Mouse (Mus musculus) heart, embryonic 10.5 days (tissue): ENCODE results near the gene Coq8a. TPM values are rescaled to one million over a fixed set of nuclear protein-coding genes. Genes with fewer than 3 reads are reported as not detected.

ENCODE experiments used
- DNase-seq: peaks from one replicate; pipeline ENCODE4 v3.0.0-alpha.2; 2017; ENCODE audit warnings: low spot score
- H3K27ac ChIP-seq: fragments of 300-500 bp; sonication (generic); 2 replicates; pipeline ENCODE4 v1.5.1; 2016; ENCODE audit warnings: mild to moderate bottlenecking
- H3K27me3 ChIP-seq: fragments of 300-500 bp; sonication (generic); 2 replicates; pipeline ENCODE4 v1.6.1; 2016; ENCODE audit warnings: mild to moderate bottlenecking; ENCODE audit not compliant: poor library complexity, insufficient read depth, severe bottlenecking
- H3K36me3 ChIP-seq: fragments of 300-500 bp; sonication (generic); 2 replicates; pipeline ENCODE4 v1.6.1; 2016; ENCODE audit warnings: mild to moderate bottlenecking, moderate library complexity
- H3K4me1 ChIP-seq: fragments of 300-500 bp; sonication (generic); 2 replicates; pipeline ENCODE4 v1.6.1; 2016; ENCODE audit warnings: mild to moderate bottlenecking
- H3K4me3 ChIP-seq: fragments of 300-500 bp; sonication (generic); 2 replicates; pipeline ENCODE4 v1.5.1; 2016; ENCODE audit warnings: mild to moderate bottlenecking, moderate library complexity
- H3K9me3 ChIP-seq: fragments of 300-500 bp; sonication (generic); 2 replicates; pipeline ENCODE4 v1.6.1; 2016; ENCODE audit warnings: mild to moderate bottlenecking, moderate library complexity
- WGBS: fragments of 180-500 bp; shearing (Covaris S2); methylation state at CpG from one replicate; pipeline ENCODE4 v1.1.7; 2016; 5-methylcytosine and 5-hydroxymethylcytosine counted together
- polyA plus RNA-seq: library from polyadenylated mRNA; unstranded; fragments of >200 nt; fragmentation: Nextera tagmentation; extraction: Ambion mirVana; gene quantifications from 2 replicates; pipeline ENCODE4 v1.2.1, GENCODE M21; 2016

Coq8a gene
- polyA plus RNA-seq, 1 experiment from 2014 or later: 4.0 TPM

DNA sequence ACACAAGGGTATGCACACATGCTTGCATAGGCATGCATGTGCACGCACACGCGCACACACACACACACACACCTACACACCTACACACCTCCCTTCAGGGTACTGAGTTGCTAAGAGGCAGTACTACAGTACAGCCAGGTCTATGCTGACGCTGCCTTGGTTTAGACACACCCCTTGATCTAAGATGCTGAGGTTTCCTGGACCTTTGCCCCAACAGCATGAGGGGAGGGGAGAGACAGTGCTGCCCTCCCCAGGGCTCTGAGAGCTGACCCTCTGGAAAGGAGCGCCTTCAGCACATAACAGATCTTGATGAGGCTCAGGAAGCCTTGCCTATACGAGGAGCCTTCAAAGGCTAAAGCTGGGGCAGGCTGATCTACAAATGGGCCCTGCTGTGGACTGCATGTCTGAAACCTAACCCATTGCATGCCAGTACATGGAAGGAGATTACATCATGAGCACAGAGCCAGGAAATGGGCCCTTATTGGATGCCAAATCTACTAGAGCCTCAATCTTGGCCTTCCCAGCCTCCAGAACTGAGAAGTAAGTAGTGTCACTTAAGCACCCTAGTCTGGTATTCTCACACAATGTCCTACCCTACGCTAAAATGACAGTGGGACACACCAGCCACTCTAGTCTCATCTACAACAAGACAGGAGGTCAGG lies 18.0 kb downstream of the Coq8a start:
- Histone ChIP-seq H3K4me1 (peaks cover 30% of the 10 kb centered on the region), H3K27ac (no peak overlapping the region)
- WGBS: 84% methylated on average over 7 of the region's 7 CpGs

DNA sequence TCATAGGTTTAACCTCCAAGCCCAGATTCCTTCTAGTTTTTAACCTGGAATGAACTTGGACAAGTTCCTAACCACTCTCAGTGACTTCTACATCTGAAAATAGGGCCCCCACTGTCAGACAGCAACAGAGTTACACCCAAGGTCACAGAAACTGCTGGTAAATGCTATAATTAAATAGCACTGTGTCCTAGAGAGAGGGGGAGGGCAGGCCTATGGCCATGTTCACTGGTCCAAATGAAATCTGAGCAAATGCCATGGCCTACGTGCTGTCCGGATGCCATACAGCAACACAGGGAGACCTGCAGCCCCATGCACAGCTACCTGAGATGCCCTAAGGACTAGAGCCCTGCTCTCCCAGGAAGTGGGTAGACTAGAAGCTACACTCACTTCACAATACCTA lies 19.6 kb downstream of the Coq8a start:
- H3K27ac ChIP-seq: peak overlapping the region; percentile 47; the same call in 1 of the 2 replicates
- H3K4me1 ChIP-seq: peaks cover 14% of the 10 kb centered on the region
- no peak overlapping the region for H3K4me3 ChIP-seq
- 0 out of 2 replicates have a peak, but pooled peaks cover 6% of the 10 kb centered on the region for H3K27me3 ChIP-seq
- WGBS: 80% methylated on average over 2 of the region's 2 CpGs
- no peak for DNase-seq
- H3K9me3 ChIP-seq: no peaks in the 10 kb centered on the region
- no peaks in the 10 kb centered on the region for H3K36me3 ChIP-seq

More for the DNA sequence above, 18.0 kb downstream of the Coq8a start:
- Histone ChIP-seq H3K27me3 (0 out of 2 replicates have a peak, but pooled peaks cover 6% of the 10 kb centered on the region), H3K36me3 (no peaks in the 10 kb centered on the region), H3K4me3 (no peak overlapping the region), H3K9me3 (no peaks in the 10 kb centered on the region)
- DNase-seq: no peak

DNA sequence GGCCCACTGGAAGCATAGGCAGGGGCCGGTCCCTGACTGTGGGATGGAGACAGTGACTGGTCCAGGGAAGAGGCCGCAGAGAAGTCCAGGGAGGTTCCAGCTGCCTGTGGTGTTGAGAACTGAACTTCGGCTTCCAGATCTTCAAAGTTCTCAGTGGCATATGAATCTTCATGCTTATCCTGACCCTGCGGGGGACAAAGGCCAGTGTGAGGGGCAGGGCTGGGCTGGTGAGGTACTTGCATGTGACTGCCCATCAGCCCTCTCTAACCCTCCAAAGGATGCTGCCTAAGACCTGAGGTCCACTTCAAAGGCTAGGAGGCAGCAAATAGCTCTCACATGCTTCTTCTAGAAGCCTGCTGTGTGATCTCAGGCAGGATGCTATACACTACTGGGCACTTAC lies 20.3 kb downstream of the Coq8a start:
- peaks cover 10% of the 10 kb centered on the region; the same call in 1 of the 2 replicates for H3K4me1 ChIP-seq
- DNase-seq: no peak
- H3K27ac ChIP-seq: no peak overlapping the region
- no peaks in the 10 kb centered on the region for H3K9me3 ChIP-seq
- peaks cover 6% of the 10 kb centered on the region; the same call in 1 of the 2 replicates for H3K27me3 ChIP-seq
- H3K4me3 ChIP-seq: no peak overlapping the region
- WGBS: 88% methylated on average over 4 of the region's 4 CpGs
- no peaks in the 10 kb centered on the region for H3K36me3 ChIP-seq

DNA sequence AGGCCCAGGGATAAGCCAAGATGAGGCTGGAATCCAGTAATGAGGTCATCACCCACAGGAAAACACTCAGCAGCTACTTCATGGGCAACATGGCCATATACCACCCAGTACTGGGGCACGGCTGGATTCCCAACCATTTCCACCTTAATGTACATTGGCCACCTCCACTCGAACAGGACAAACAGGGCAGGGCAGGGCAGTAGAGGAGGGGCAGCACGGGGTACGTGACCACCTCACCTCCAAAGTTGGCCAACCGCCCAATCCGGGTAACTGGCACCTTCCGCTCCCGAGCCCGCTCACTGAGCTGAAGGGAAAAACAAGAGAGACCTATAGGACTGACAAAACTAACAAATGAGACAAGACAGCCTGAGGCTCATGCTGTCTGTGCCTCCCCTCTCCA lies 21.1 kb downstream of the Coq8a start:
- Histone ChIP-seq H3K27me3 (peaks cover 6% of the 10 kb centered on the region; the same call in 1 of the 2 replicates), H3K27ac (no peak overlapping the region)
- 88% methylated on average over 9 of the region's 9 CpGs for WGBS

DNA sequence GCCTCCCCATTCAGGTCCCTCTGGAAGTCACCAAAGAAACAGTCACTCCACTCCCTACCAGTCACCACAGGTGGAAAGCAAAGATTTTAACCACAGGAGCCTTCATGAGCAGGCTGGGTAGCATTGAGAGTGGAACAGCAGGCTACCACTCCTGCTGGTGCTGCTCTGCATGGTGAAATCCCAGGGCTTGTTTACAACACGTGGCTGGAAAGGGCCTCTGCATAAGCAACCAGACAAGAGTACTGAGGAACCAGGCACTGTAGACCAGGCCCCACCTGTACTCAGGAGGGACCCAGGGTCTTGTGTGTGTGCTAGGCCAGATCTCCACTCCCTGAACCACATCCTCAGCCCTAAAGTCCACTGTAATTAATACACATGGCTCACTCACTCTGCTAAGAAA lies 22.6 kb downstream of the Coq8a start:
- DNase-seq: no peak
- peaks cover 10% of the 10 kb centered on the region; the same call in 1 of the 2 replicates for H3K4me1 ChIP-seq
- WGBS: 20% methylated on average over 1 of the region's 1 CpGs
- H3K27ac ChIP-seq: no peak overlapping the region
- no peaks in the 10 kb centered on the region for H3K36me3 ChIP-seq
- no peaks in the 10 kb centered on the region for H3K9me3 ChIP-seq
- peaks cover 6% of the 10 kb centered on the region; the same call in 1 of the 2 replicates for H3K27me3 ChIP-seq
- no peak overlapping the region for H3K4me3 ChIP-seq

More for the DNA sequence above, 21.1 kb downstream of the Coq8a start:
- H3K4me1 ChIP-seq: peaks cover 10% of the 10 kb centered on the region; the same call in 1 of the 2 replicates
- no peaks in the 10 kb centered on the region for H3K9me3 ChIP-seq
- H3K36me3 ChIP-seq: no peaks in the 10 kb centered on the region
- DNase-seq: no peak
- no peak overlapping the region for H3K4me3 ChIP-seq

DNA sequence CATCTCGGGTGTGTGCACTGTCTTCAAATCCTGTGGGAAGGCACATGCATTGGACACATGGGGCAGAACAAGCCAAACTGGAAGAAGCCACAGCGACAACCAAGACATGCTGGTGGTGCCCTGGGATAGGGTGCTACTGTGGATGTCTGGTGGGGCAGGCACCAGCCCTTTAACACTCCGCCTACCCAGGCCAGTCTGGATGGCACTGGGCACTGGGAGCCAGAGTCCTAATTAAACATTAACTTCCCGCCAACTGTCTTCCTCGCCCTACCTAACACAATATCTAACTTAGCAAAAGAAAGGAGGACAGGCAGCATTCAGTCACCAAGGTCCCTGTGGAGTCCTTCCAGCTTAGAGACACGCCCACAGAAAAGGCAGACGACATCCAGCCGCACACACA lies 23.8 kb downstream of the Coq8a start:
- 55% methylated on average over 8 of the region's 8 CpGs for WGBS

DNA sequence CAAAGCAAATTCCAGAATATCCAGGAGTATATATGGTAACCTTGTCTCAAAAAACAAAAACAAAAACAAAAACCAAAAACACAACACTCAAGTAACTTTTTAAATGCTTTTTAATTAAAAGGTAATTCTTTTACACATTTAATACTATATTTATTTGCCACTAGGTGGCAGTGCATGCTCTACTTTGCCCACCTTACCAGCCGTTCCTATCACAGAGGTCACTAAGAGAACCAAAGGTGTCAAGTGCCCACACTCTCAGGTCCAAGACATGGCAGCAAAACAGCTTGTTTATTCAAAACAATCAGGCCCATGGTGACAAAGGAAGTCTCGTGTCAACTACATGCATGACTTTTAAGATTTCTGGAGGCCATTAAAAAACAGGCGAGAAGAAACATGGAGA lies 24.2 kb downstream of the Coq8a start:
- WGBS: 32% methylated on average over 3 of the region's 3 CpGs
- H3K4me1 ChIP-seq: peaks cover 6% of the 10 kb centered on the region; the same call in 1 of the 2 replicates
- DNase-seq: no peak

More for the DNA sequence above, 23.8 kb downstream of the Coq8a start:
- Histone ChIP-seq H3K9me3 (no peaks in the 10 kb centered on the region), H3K27ac (no peak overlapping the region), H3K36me3 (no peaks in the 10 kb centered on the region), H3K4me1 (peaks cover 10% of the 10 kb centered on the region; the same call in 1 of the 2 replicates), H3K27me3 (peaks cover 6% of the 10 kb centered on the region; the same call in 1 of the 2 replicates), H3K4me3 (no peak overlapping the region)
- DNase-seq: no peak

DNA sequence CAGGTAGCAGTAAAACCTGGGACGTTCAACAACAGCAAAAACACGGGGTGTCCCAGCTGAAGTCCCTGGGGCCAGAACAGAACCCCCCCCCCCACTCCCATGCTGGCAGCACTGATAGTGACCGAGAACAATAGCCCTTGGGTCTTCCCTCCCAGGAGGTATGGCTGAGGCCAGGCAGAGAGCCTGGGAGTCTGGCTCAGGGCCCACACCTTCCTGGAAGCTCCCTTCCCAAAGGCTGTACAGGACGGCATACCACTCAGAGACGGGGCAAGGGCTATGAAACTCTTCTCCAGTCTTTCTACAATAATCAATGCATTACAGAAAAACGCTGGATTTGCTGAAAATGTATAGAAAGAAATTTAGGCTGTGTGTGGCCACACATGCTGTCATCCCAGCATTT lies 24.7 kb downstream of the Coq8a start:
- Histone ChIP-seq H3K27ac (no peak overlapping the region), H3K36me3 (no peaks in the 10 kb centered on the region), H3K4me3 (no peak overlapping the region), H3K4me1 (0 out of 2 replicates have a peak, but pooled peaks cover 2% of the 10 kb centered on the region), H3K27me3 (peaks cover 6% of the 10 kb centered on the region; the same call in 1 of the 2 replicates), H3K9me3 (no peaks in the 10 kb centered on the region)
- 53% methylated on average over 6 of the region's 6 CpGs for WGBS
- no peak for DNase-seq

More for the DNA sequence above, 24.2 kb downstream of the Coq8a start:
- peaks cover 6% of the 10 kb centered on the region; the same call in 1 of the 2 replicates for H3K27me3 ChIP-seq
- no peak overlapping the region for H3K4me3 ChIP-seq
- H3K36me3 ChIP-seq: no peaks in the 10 kb centered on the region
- no peak overlapping the region for H3K27ac ChIP-seq
- H3K9me3 ChIP-seq: no peaks in the 10 kb centered on the region

DNA sequence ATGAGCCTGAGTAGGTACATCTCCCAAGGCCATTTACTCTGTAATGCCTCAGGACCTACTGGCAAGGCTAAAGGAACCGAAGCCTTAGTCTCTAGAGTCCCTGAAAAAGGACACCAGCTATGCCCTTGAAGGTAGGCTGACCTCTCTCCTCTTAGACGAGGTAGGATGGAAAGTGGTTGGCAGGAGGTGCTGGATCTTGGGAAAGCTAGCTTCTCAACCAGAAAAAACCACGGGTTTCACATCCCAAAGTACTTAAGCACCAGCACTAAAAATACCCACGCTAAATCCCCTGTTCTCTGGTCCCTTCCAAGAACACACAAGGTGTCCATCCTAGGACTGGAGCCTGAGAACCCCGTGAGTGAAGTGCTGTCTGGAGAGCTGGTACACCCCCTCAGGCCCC lies 26.4 kb downstream of the Coq8a start:
- H3K27ac ChIP-seq: no peak overlapping the region
- WGBS: 69% methylated on average over 5 of the region's 5 CpGs
- 0 out of 2 replicates have a peak, but pooled peaks cover 8% of the 10 kb centered on the region for H3K36me3 ChIP-seq
- H3K9me3 ChIP-seq: no peaks in the 10 kb centered on the region
- H3K4me1 ChIP-seq: no peaks in the 10 kb centered on the region
- H3K27me3 ChIP-seq: no peaks in the 10 kb centered on the region; the same call in 1 of the 2 replicates
- H3K4me3 ChIP-seq: no peak overlapping the region
- DNase-seq: no peak

DNA sequence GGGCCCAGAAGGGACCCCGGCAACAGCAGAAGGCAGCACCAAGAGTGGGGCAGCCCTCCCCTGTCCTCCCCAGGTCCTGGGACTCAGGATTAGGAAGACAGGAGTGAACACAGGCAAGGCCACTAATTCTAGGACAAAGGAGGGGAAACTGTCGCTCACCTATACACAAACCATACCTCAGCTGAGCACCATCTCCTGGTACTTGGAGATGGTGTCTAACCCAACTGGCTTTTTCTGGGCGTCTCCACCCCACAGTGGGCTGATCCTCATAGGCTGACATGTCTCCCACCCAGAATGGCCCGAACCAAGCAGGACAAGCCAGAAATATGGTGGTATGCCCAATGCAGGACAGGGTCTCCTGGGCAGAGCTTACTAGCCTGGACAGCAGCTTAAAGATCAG lies 26.8 kb downstream of the Coq8a start:
- Histone ChIP-seq H3K27ac (no peak overlapping the region), H3K27me3 (no peaks in the 10 kb centered on the region; the same call in 1 of the 2 replicates), H3K36me3 (peaks cover 10% of the 10 kb centered on the region; the same call in 1 of the 2 replicates), H3K4me1 (no peaks in the 10 kb centered on the region), H3K9me3 (no peaks in the 10 kb centered on the region), H3K4me3 (no peak overlapping the region)
- 79% methylated on average over 4 of the region's 4 CpGs for WGBS
- DNase-seq: no peak

DNA sequence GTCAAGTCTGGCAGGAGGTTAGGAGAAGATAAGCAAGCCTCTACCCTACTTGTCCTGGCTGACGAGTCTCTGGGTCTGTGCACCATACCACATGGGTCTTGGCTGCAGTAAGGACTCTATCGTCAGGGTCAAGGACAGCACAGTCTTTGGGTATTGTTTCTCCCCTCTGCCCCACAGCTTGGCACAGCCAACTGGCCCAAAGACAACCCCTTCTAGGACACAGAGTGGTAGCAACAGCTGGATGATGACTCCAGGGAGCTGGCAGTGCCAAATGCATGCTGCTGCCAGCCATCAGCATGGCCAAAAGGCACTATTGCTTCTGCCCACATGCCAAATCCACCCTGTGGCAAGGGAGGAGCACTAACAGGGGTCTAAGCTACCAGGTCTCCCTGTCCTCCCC lies 27.5 kb downstream of the Coq8a start:
- Histone ChIP-seq H3K9me3 (no peaks in the 10 kb centered on the region), H3K27me3 (no peaks in the 10 kb centered on the region; the same call in 1 of the 2 replicates), H3K4me3 (no peak overlapping the region), H3K4me1 (no peaks in the 10 kb centered on the region), H3K27ac (no peak overlapping the region), H3K36me3 (peaks cover 18% of the 10 kb centered on the region)
- DNase-seq: no peak
- 61% methylated on average over 2 of the region's 2 CpGs for WGBS

DNA sequence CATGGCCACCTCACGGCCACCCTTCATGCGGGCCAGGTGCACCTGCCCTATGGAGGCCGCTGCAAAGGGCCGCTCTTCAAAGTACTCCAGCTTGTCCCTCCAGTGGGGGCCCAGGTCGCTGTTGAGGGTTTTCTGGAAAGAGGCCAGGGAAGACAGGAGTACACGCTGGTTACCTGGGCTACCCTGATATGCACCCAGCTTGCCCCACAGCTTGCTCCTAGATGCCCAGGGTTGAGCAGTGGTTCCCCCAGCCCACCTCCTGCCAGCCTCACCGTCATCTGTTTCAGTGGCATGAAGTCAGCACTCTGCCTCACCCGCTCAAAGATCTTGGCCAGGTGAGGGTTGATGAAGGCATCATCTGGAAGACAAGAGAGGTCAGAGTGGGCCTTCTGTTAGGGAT lies 29.3 kb downstream of the Coq8a start:
- Histone ChIP-seq H3K9me3 (no peaks in the 10 kb centered on the region), H3K27me3 (no peaks in the 10 kb centered on the region; the same call in 1 of the 2 replicates), H3K36me3 (peaks cover 31% of the 10 kb centered on the region), H3K27ac (no peak overlapping the region), H3K4me1 (no peaks in the 10 kb centered on the region), H3K4me3 (no peak overlapping the region)
- WGBS: 86% methylated on average over 8 of the region's 8 CpGs
- DNase-seq: no peak

DNA sequence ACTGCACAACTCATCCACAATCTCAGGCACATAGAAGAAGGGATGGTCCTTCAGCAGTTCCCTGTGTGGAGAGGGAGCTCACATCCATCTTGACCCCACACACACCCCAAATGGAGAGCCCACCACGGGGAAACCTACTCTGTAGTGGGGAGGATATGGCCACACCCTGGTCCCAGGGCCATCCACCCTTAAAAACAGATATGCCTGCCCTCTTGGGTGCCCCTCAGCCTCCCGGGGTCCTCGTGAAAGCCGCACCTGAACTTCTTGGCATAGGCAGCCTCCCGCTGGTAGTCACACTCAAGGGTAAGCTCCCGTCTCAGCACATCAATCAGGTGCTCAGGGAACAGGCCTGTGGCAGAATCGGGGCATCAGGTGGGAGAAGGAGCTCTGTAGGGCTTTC lies 30.2 kb downstream of the Coq8a start:
- Histone ChIP-seq H3K4me1 (no peaks in the 10 kb centered on the region), H3K36me3 (peaks cover 31% of the 10 kb centered on the region), H3K9me3 (no peaks in the 10 kb centered on the region), H3K4me3 (no peak overlapping the region), H3K27me3 (no peaks in the 10 kb centered on the region; the same call in 1 of the 2 replicates), H3K27ac (no peak overlapping the region)
- no peak for DNase-seq
- WGBS: 89% methylated on average over 7 of the region's 7 CpGs
